Mouse (Mus musculus): ENCODE results near the gene Hormad1.
"Not testable (repeated sequence)": the region's sequence is repeated elsewhere in the genome, so short reads cannot be mapped to it uniquely, and the experiment has no call there.

The Hormad1 gene

DNA sequence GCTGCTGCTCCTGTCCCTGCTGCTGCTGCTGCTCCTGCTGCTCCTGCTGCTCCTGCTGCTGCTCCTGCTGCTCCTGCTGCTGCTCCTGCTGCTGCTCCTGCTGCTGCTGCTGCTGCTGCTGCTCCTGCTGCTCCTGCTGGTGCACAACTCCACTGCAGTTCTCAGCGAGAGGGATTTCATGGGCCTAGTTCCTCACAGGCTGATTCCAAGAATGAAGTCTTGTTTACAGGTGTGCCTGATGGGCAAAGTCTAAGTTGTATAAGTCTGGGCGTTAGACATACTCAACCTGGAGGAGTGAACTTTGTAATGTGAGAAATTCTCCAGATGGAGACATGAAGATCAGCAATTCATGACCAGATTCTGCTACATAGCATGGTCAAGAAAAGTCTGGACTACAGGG is 34.8 kb upstream of the Hormad1 start:
- TF ChIP-seq CTCF (conservative IDR thresholded peaks at IDR 0.05; ENCODE audit: low read length) (no peak), POU5F1 (IDR thresholded peaks at IDR 0.05; ENCODE audit: borderline replicate concordance, low read length) (no peak), NANOG (IDR thresholded peaks at IDR 0.05; ENCODE audit: borderline replicate concordance, low read length) (no peak)
- Histone ChIP-seq H3K9me3 (ENCODE audit: low read length) (no peaks in the 10 kb centered on the region), H3K4me3 (replicated peaks; ENCODE audit: low read length) (no peak overlapping the region), H3K36me3 (ENCODE audit: insufficient read depth, low read length) (no peaks in the 10 kb centered on the region), H3K4me1 (replicated peaks; ENCODE audit: low read depth, low read length) (peaks cover 32% of the 10 kb centered on the region), H3K27me3 (ENCODE audit: insufficient read depth, low read length) (no peaks in the 10 kb centered on the region)

DNA sequence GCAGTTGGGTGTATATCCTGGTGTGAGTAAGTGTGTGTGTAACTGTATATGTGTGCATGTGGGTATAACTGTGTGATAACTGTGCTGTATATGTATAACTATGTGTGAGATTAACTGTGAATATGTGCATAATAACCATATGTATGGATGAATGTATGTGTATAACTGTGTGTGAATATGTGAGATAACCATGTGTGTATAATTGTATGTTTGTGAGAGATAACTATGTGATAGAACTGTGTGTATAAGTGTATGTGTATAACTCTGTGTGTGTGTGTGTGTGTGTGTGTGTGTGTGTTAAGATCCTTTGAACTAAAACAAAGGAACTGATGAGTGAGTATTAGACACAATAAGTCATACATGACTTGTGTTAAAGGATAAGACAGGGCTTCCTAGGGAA is 33.4 kb upstream of the Hormad1 start:
- no peaks in the 10 kb centered on the region for H3K9me3 ChIP-seq (ENCODE audit: low read length)
- H3K4me1 ChIP-seq (replicated peaks; ENCODE audit: low read depth, low read length) = peaks cover 20% of the 10 kb centered on the region
- no peaks in the 10 kb centered on the region for H3K27me3 ChIP-seq (ENCODE audit: insufficient read depth, low read length)
- H3K36me3 ChIP-seq (ENCODE audit: insufficient read depth, low read length) = no peaks in the 10 kb centered on the region
- H3K4me3 ChIP-seq (replicated peaks; ENCODE audit: low read length) = no peak overlapping the region
- no peak for TF ChIP-seq POU5F1 (IDR thresholded peaks at IDR 0.05; ENCODE audit: borderline replicate concordance, low read length)
- TF ChIP-seq CTCF (conservative IDR thresholded peaks at IDR 0.05; ENCODE audit: low read length) = no peak
- no peak for TF ChIP-seq NANOG (IDR thresholded peaks at IDR 0.05; ENCODE audit: borderline replicate concordance, low read length)

DNA sequence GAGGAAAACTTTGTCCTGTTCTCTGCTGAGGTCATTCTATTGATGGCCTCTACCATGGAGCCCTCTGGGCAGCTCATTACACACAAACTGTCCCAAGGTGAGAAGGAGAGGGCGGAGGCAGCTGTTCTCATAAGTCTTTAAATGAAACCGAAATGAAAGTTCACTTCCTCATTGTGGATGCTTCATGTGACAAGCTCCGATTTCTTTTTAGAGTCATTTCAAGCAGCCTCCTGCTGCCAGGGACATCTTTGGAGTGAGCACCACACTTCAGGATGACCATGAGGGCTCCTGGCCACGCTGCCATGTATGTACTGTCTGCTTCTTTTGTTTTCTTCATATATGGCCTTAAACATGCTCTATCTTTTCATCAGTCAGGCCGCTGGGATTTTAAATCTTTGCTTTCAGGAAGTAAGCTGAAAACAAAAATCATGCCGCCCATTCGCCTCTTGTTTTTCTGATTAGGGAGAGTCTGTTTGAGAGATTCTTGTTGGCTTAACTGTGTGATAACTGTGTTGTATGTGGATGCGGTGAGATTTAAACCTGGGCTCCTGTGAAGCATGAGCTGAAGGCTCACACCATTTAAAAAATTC is 32.8 kb upstream of the Hormad1 start, which contains the start of gene Ctss:
TSS of gene Ctss (plus strand) at position 165 of the 590 bp plus-strand sequence.
- no peaks in the 10 kb centered on the region for H3K27me3 ChIP-seq (ENCODE audit: insufficient read depth, low read length)
- no peaks in the 10 kb centered on the region for H3K36me3 ChIP-seq (ENCODE audit: insufficient read depth, low read length)
- H3K4me3 ChIP-seq (replicated peaks; ENCODE audit: low read length) = no peak within 1 kb of the TSS
- peaks cover 14% of the 10 kb centered on the region for H3K4me1 ChIP-seq (replicated peaks; ENCODE audit: low read depth, low read length)
- TF ChIP-seq POU5F1 (IDR thresholded peaks at IDR 0.05; ENCODE audit: borderline replicate concordance, low read length) (no peak), NANOG (IDR thresholded peaks at IDR 0.05; ENCODE audit: borderline replicate concordance, low read length) (no peak), CTCF (conservative IDR thresholded peaks at IDR 0.05; ENCODE audit: low read length) (no peak)
- H3K9me3 ChIP-seq (ENCODE audit: low read length) = no peaks in the 10 kb centered on the region

DNA sequence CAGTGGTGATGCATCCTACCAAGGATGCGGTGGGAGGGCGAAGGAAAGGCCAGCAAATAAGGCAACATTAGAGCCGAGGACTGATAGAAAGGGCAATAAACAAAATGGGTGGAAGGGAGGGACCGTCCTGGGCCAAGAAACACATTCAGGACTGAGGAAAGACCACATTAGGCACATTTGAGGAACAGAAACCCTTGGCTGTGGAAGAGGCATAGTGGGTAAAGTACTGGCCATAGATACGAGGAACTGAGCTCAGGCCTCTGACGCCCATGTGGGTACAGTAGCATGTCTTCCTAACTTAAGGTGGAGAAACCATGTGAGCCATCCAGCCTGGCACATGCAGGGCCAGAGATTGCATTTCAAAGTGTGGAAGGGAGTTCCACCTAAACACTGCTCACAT is 29.7 kb upstream of the Hormad1 start:
- TF ChIP-seq POU5F1 (IDR thresholded peaks at IDR 0.05; ENCODE audit: borderline replicate concordance, low read length) = no peak
- no peak for TF ChIP-seq NANOG (IDR thresholded peaks at IDR 0.05; ENCODE audit: borderline replicate concordance, low read length)
- TF ChIP-seq CTCF (conservative IDR thresholded peaks at IDR 0.05; ENCODE audit: low read length) = no peak
- Histone ChIP-seq H3K27me3 (ENCODE audit: insufficient read depth, low read length) (no peaks in the 10 kb centered on the region), H3K4me3 (replicated peaks; ENCODE audit: low read length) (no peak overlapping the region)

DNA sequence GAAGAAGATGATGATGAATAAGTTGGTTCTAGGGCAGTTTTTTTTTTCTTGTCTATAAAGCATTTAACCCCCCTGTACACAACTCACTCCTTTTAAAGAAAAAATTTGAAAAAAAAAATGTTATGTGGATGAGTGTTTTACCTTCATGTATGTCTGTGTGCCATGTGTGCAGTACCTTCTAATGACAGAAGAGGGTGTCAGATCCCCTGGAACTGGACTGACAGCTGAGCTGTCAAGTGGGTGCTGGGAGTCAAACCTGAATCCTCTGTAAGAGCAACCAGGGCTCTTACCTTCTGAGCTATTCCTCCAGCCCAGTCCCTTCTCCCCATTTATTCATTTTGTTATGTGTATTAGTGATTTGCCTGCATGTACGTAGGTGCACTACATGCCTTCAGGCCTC is 28.5 kb upstream of the Hormad1 start:
- no peaks in the 10 kb centered on the region for H3K9me3 ChIP-seq (ENCODE audit: low read length)
- no peaks in the 10 kb centered on the region for H3K4me1 ChIP-seq (replicated peaks; ENCODE audit: low read depth, low read length)
- no peaks in the 10 kb centered on the region for H3K36me3 ChIP-seq (ENCODE audit: insufficient read depth, low read length)
- no peaks in the 10 kb centered on the region for H3K27me3 ChIP-seq (ENCODE audit: insufficient read depth, low read length)
- peak; percentile 54 for TF ChIP-seq CTCF (conservative IDR thresholded peaks at IDR 0.05; ENCODE audit: low read length)
- TF ChIP-seq POU5F1 (IDR thresholded peaks at IDR 0.05; ENCODE audit: borderline replicate concordance, low read length) = no peak
- no peak overlapping the region for H3K4me3 ChIP-seq (replicated peaks; ENCODE audit: low read length)

More for the DNA sequence above, 29.7 kb upstream of the Hormad1 start:
- no peaks in the 10 kb centered on the region for H3K36me3 ChIP-seq (ENCODE audit: insufficient read depth, low read length)
- no peaks in the 10 kb centered on the region for H3K4me1 ChIP-seq (replicated peaks; ENCODE audit: low read depth, low read length)
- no peaks in the 10 kb centered on the region for H3K9me3 ChIP-seq (ENCODE audit: low read length)

DNA sequence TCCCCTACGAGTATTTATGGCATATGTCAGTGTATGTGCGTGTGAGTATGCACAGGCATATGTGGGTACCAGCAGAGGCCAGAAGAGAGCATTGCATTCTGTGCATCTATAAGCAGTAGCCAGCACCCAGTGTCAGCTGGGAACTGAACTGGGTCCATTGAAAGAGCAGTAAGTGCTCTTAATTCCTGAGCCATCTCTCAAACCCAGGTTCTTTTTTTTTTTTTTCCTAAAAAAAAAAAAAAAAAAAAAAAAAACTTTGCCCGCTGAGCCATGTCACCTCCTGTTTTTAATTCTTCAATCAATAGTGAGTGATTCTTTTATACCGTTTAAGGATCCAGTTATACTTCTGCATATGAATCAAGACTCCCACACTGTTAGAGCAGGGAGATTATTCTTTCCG is 26.1 kb upstream of the Hormad1 start:
- Histone ChIP-seq H3K9me3 (ENCODE audit: low read length) (no peaks in the 10 kb centered on the region), H3K4me3 (replicated peaks; ENCODE audit: low read length) (no peak overlapping the region), H3K27me3 (ENCODE audit: insufficient read depth, low read length) (peaks cover 8% of the 10 kb centered on the region; the same call in 1 of the 2 replicates), H3K4me1 (replicated peaks; ENCODE audit: low read depth, low read length) (no peaks in the 10 kb centered on the region), H3K36me3 (ENCODE audit: insufficient read depth, low read length) (no peaks in the 10 kb centered on the region)
- TF ChIP-seq CTCF (conservative IDR thresholded peaks at IDR 0.05; ENCODE audit: low read length) (no peak), NANOG (IDR thresholded peaks at IDR 0.05; ENCODE audit: borderline replicate concordance, low read length) (no peak), POU5F1 (IDR thresholded peaks at IDR 0.05; ENCODE audit: borderline replicate concordance, low read length) (no peak)

DNA sequence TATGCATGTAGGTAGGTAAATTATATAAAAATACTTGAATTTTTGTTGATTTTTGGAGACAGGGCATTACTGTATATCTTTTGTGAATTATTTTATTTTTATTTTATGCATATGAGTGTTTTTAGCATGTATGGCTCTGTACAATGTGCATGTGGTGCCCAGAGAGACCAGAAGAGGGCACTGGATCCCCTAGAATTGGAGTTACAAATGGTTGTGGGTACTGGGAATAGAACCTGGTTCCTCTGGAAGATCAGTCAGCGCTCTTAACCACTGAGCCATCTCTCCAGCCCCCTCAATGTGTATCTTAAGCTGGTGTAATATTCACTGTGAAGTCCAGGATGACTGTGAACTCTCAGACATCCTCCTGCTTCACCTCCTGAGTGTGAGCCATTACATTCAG is 24.6 kb upstream of the Hormad1 start:
- Histone ChIP-seq H3K9me3 (ENCODE audit: low read length) (no peaks in the 10 kb centered on the region), H3K4me3 (replicated peaks; ENCODE audit: low read length) (no peak overlapping the region), H3K27me3 (ENCODE audit: insufficient read depth, low read length) (peaks cover 8% of the 10 kb centered on the region; the same call in 1 of the 2 replicates), H3K36me3 (ENCODE audit: insufficient read depth, low read length) (no peaks in the 10 kb centered on the region), H3K4me1 (replicated peaks; ENCODE audit: low read depth, low read length) (peaks cover 4% of the 10 kb centered on the region; the same call in 1 of the 2 replicates)
- TF ChIP-seq POU5F1 (IDR thresholded peaks at IDR 0.05; ENCODE audit: borderline replicate concordance, low read length) (no peak), CTCF (conservative IDR thresholded peaks at IDR 0.05; ENCODE audit: low read length) (peak; percentile 29)

DNA sequence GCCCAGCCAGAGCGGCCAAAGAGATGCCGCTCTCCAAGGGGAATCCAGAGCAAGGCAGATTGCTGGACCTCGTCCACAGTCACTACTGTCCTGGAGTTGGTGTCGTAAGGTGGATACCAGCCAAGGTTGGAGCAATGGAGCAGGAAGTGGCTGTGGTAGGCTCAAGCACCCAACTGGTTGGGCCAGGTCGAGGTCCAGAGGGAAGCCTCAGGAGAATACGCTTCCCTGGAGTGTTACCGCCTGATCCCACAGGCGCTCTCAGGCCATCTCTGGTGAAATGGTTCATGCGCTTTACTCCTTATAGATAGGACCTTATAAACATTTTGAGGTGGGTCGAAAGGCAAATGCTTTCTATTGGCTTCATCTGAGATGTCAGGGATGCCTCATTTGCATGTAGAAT is 20.5 kb upstream of the Hormad1 start:
- Histone ChIP-seq H3K4me3 (replicated peaks; ENCODE audit: low read length) (no peak overlapping the region), H3K9me3 (ENCODE audit: low read length) (no peaks in the 10 kb centered on the region), H3K4me1 (replicated peaks; ENCODE audit: low read depth, low read length) (peaks cover 4% of the 10 kb centered on the region; the same call in 1 of the 2 replicates), H3K36me3 (ENCODE audit: insufficient read depth, low read length) (no peaks in the 10 kb centered on the region), H3K27me3 (ENCODE audit: insufficient read depth, low read length) (peaks cover 8% of the 10 kb centered on the region; the same call in 1 of the 2 replicates)
- TF ChIP-seq POU5F1 (IDR thresholded peaks at IDR 0.05; ENCODE audit: borderline replicate concordance, low read length) = no peak
- TF ChIP-seq CTCF (conservative IDR thresholded peaks at IDR 0.05; ENCODE audit: low read length) = no peak
- TF ChIP-seq NANOG (IDR thresholded peaks at IDR 0.05; ENCODE audit: borderline replicate concordance, low read length) = no peak

DNA sequence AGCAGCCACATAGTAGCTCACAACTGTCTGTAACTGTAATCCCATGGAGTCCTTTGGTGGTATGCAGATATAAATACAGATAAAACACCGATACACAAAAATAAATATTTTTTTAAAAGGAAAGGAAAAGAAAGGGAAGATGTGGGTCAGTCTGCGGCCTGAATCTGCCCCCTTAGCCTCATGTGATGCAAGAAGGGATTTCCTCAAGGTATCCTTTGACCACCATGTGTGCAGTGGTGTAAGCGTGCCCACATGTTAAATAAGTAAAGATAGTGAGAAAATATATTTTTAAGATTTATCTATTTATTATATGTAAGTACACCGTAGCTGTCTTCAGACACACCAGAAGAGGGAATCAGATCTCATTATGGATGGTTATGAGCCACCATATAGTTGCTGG is 19.6 kb upstream of the Hormad1 start:
- H3K27me3 ChIP-seq (ENCODE audit: insufficient read depth, low read length) = peaks cover 8% of the 10 kb centered on the region; the same call in 1 of the 2 replicates
- no peaks in the 10 kb centered on the region for H3K36me3 ChIP-seq (ENCODE audit: insufficient read depth, low read length)
- no peaks in the 10 kb centered on the region for H3K9me3 ChIP-seq (ENCODE audit: low read length)
- no peak overlapping the region for H3K4me3 ChIP-seq (replicated peaks; ENCODE audit: low read length)
- H3K4me1 ChIP-seq (replicated peaks; ENCODE audit: low read depth, low read length) = peaks cover 4% of the 10 kb centered on the region; the same call in 1 of the 2 replicates
- TF ChIP-seq POU5F1 (IDR thresholded peaks at IDR 0.05; ENCODE audit: borderline replicate concordance, low read length) (no peak), NANOG (IDR thresholded peaks at IDR 0.05; ENCODE audit: borderline replicate concordance, low read length) (no peak), CTCF (conservative IDR thresholded peaks at IDR 0.05; ENCODE audit: low read length) (no peak)

DNA sequence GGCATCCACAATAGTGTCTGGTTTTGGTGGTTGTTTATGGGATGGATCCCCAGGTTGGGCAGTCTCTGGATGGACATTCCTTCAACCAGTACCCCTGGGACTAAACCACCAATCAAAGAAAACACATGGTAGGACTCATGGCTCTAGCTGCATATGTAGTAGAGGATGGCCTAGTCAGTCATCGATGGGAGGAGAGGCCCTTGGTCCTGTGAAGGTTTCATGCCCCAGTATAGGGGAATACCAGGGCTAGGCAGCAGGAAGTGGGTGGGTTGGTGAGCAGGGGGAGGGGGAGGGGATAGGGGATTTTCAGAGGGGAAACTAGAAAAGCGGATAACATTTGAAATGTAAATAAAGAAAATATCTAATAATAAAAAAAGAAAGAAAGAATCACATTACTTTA is 18.3 kb upstream of the Hormad1 start:
- H3K27me3 ChIP-seq (ENCODE audit: insufficient read depth, low read length); H3K4me1 ChIP-seq (replicated peaks; ENCODE audit: low read depth, low read length); H3K36me3 ChIP-seq (ENCODE audit: insufficient read depth, low read length); H3K9me3 ChIP-seq (ENCODE audit: low read length); H3K4me3 ChIP-seq (replicated peaks; ENCODE audit: low read length): not testable (repeated sequence)

Measured in E14TG2a.4 (cell line).